Comparison of ENCODE assay signal across 8 mouse cellular contexts in the genomic region with DNA sequence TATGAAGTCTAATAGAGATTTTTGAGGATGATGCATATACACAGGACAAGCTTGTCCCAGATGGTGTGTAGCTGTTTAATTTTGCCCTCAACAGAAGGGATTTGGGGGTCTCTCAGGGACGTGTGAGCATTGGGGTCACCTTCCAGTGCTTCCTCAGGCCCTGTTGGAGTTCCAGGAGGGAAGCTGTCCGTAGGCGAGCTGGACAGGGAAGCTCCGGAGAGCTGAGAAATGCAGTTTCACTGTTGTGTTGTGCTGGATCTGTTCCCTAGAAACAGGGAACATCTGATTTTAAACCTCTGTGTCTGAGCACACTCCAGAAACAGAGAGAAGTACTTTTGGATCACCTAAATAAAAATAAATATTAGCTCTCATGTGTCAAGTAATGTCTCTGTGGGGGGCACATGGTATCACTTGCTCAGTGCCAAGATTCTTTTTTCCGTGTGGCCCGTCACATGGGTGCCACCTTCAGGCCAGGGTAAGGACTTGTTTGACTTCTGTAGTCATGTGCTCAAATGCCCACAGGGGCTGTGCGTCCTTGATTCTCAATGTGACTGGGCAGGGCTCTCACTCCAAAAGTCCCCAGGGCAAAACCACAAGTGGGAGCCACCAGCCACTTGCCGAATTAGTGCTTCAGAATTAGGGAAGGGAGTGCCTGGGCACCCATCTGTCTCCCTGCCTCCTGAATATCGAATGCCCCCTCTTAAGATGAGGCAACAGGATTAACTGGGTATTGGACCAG. TPM values are rescaled to one million over a fixed set of nuclear protein-coding genes. Genes with fewer than 3 reads are reported as not detected.
DNase-seq lines count a peak whose midpoint lies in the region; ATAC-seq and TF ChIP-seq lines count a peak whose summit lies in the region.

No protein-coding gene starts in this region.

- ATAC-seq in heart, postnatal 0 days (ENCODE audit: insufficient read depth, low read depth) = peak; percentile 73

- H3K36me3 ChIP-seq in heart, postnatal 0 days (replicated peaks; ENCODE audit: control insufficient read depth, insufficient read depth, low read length) = peaks cover 27% of the 10 kb centered on the region
- no peaks in the 10 kb centered on the region for H3K36me3 ChIP-seq in macrophage (ENCODE audit: inconsistent target)

- no peaks in the 10 kb centered on the region for H3K27me3 ChIP-seq in heart, postnatal 0 days (ENCODE audit: control insufficient read depth, insufficient read depth, low read length)

- TF ChIP-seq EP300 in heart, postnatal 0 days (IDR thresholded peaks at IDR 0.05; ENCODE audit: low read depth) = peak; percentile 94

- peak; percentile 46 for TF ChIP-seq CTCF in heart, postnatal 0 days (IDR thresholded peaks at IDR 0.05; ENCODE audit: low read depth)

- H3K4me1 ChIP-seq in heart, postnatal 0 days (ENCODE audit: control insufficient read depth, insufficient read depth) = peaks cover 70% of the 10 kb centered on the region

- H3K4me2 ChIP-seq in heart, postnatal 0 days (ENCODE audit: low read depth, low read length) = peak overlapping the region; percentile 26

- DNase-seq in lung, adult 18-20 months = peak; percentile 79 to 83
- DNase-seq in lung, postnatal 14 days = no peak
- DNase-seq in adipocyte (ENCODE audit: low spot score) = peak; percentile 24
- peak; percentile 88 for DNase-seq in heart, postnatal 0 days (ENCODE audit: low spot score)
- no peak for DNase-seq in left cerebral cortex, postnatal 14 days (ENCODE audit: low spot score in 2 of 2)
- DNase-seq in cerebellum, postnatal 14 days = no peak
- no peak for DNase-seq in embryo, embryonic 9.5 days (ENCODE audit: extremely low spot score)

- H3K79me2 ChIP-seq in macrophage (ENCODE audit: inconsistent target) = no peaks in the 10 kb centered on the region

- H3K9ac ChIP-seq in heart, postnatal 0 days (replicated peaks; ENCODE audit: low read depth, low read length) = 0 out of 2 replicates have a peak overlapping the region, but pooled peaks have one; percentile 20

- H3K4me3 ChIP-seq in heart, postnatal 0 days (ENCODE audit: low read depth, low read length) = no peak overlapping the region
- H3K4me3 ChIP-seq in macrophage (ENCODE audit: inconsistent target) = no peak overlapping the region

- WGBS in heart, postnatal 0 days = 15% methylated on average over 9 of the region's 9 CpGs
- WGBS in macrophage (ENCODE audit: missing documents) = 35% methylated on average over 9 of the region's 9 CpGs

- intact Hi-C loops in left cerebral cortex, postnatal 14 days (cut with DNase I) = no loop called here

- H3K27ac ChIP-seq in heart, postnatal 0 days (ENCODE audit: low read depth) = peak overlapping the region; percentile 95
- peak overlapping the region; percentile 21 for H3K27ac ChIP-seq in macrophage

- no peaks in the 10 kb centered on the region for H3K9me3 ChIP-seq in heart, postnatal 0 days (replicated peaks; ENCODE audit: control insufficient read depth, low read length)

RNA-seq across cellular contexts. Expression of a gene that starts 7.4 kb away (rescaled TPM):
- 59.8 and 67.9 TPM in 2 replicates for total RNA-seq in heart, postnatal 0 days (2014; rRNA removed; ENCODE audit: low replicate concordance)
- polyA plus RNA-seq in heart, postnatal 0 days (2015; fragmentation: Nextera tagmentation; extraction: Ambion mirVana) = 10.1 and 15.8 TPM in 2 replicates
- 10 to 100 TPM in 18 of 26 experiments, 1 to 10 TPM in 8; 1.6 to 65.5 (median 11.8) TPM for total RNA-seq in macrophage (2018; cell fraction: chromatin; rRNA removed)
- total RNA-seq in macrophage (2018; cell fraction: cytosol; rRNA removed) = 10 to 100 TPM in 12 of 26 experiments, 1 to 10 TPM in 14; 2.5 to 29.1 (median 6.6) TPM
- total RNA-seq in macrophage (2018; cell fraction: nucleus; rRNA removed) = 10 to 100 TPM in 15 of 26 experiments, 1 to 10 TPM in 11; 5.7 to 52.0 (median 11.1) TPM
- 4.7 to 18.1 TPM (median 13.4 TPM) in 3 replicates for polyA plus RNA-seq in macrophage (2018)
- 10 to 100 TPM; 29.0 to 32.3 TPM for total RNA-seq in left cerebral cortex, postnatal 14 days (2021)

RNA-seq across cellular contexts. Expression of a gene that starts 11.0 kb away (rescaled TPM):
- total RNA-seq in heart, postnatal 0 days (2014; rRNA removed; ENCODE audit: low replicate concordance) = 1.8 and 2.8 TPM in 2 replicates
- 3.6 and 3.9 TPM in 2 replicates for polyA plus RNA-seq in heart, postnatal 0 days (2015; fragmentation: Nextera tagmentation; extraction: Ambion mirVana)
- 1 to 10 TPM in 21 of 26 experiments, under 1 TPM in 1, not detected in 4; 0.95 to 9.0 (median 3.2) TPM for total RNA-seq in macrophage (2018; cell fraction: chromatin; rRNA removed)
- total RNA-seq in macrophage (2018; cell fraction: cytosol; rRNA removed) = 10 to 100 TPM in 1 of 26 experiments, 1 to 10 TPM in 25; 3.2 to 10.7 (median 5.3) TPM
- 1 to 10 TPM; 1.4 to 8.4 (median 3.8) TPM for total RNA-seq in macrophage (2018; cell fraction: nucleus; rRNA removed)
- polyA plus RNA-seq in macrophage (2018) = 2.0 to 9.0 TPM (median 8.5 TPM) in 3 replicates
- total RNA-seq in left cerebral cortex, postnatal 14 days (2021) = 1 to 10 TPM; 1.8 to 2.6 TPM

Comparison
In these comparisons a context has a peak if more than half of its experiments do, and no peak if none do; other contexts are left out.
1. DNase-seq: peak in lung, adult 18-20 months (2 of 2), adipocyte (single experiment) and heart, postnatal 0 days (single experiment); none in lung, postnatal 14 days (single experiment), left cerebral cortex, postnatal 14 days (0 of 2), cerebellum, postnatal 14 days (0 of 2) and embryo, embryonic 9.5 days (single experiment).